Mouse (Mus musculus): ENCODE measurements around the gene Slc34a3. TPM values are rescaled to one million over a fixed set of nuclear protein-coding genes. Genes with fewer than 3 reads are reported as not detected.

Gene Slc34a3
- total RNA-seq, 2 experiments from 2014 or later: not detected

DNA sequence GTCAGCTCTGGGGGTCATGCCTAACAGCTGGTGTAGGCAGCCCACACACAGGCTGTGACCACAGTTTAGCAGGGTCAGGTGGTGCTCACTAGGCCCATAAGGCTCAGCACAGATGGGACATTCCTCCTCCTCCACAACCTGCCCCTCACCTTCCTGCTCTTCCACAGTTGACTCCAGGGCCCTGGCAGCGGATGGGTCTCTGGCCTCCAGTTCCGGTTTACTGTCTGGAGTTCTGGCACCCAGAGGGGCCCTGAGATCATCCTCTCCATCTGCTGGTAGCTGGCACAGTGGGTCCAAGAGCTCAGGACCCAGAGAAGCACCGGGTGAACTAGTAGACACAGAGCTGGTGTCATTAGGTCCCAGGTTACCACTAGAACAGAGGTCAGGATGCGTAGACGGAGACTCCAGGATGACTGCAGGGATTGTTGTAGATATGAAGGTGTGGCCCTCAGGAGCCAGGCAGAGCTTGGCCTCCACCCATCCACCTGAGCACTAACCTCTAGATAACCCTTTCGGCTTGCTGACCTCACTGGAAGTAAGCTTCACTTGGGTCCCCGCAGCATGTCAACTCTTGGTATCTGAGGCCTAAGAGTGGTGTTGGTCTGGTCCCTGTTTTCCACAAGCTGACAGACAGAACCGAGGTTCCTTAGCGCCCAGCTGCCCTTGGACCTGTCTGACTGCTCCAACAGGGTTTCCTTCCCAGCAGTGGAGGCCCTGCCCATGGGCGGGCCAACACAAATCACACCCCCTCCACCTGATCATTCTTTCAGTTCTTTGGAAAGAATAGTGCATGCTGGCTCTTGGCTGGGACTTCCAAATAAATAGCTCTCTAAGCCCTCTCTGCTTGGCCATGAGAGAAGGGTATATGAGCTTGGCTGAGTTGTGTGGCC, 12.3 kb upstream of the Slc34a3 start, which contains the start of gene AL732309.1:
AL732309.1 (minus strand) TSS at position 681 of the 890 bp plus-strand sequence.
- DNase-seq: no peak

DNA sequence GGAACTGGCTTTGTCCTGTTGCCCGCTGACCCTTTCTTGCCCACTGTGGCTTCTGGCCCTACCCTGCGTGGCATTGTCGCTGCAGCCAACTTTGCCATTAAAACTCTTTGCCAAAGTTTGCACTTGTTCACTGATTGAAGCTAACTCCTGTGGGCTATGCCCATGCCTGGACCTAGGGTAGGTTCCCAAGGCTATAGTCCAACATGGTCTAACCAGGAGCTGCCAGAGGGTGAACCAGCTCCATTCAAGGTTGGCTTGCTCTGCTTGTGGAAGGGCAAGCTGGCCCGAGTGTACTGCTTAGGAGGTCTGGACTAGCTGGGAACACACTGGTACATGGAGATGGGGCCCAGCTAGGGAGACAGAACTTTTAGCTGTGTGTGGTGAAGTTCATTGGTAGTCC, 10.0 kb upstream of the Slc34a3 start:
- no peak for DNase-seq

DNA sequence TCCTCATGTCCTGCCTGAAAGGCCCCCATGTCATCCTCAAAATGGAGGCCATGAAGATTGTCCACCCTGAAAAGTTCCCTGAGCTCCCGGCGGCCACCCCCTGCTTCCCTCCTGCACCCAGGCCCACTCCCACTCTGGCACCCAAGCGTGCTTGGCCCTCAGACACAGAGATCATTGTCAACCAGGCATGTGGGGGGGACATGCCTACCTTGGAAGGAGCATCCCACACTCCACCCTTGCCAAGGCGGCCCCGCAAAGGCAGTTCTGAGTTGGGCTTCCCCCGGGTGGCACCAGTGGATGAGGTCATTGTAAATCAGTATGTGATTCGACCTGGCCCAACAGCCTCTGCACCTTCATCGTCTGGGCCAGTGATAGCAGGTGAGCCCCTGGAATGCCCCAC, 9.2 kb upstream of the Slc34a3 start:
- DNase-seq: no peak

DNA sequence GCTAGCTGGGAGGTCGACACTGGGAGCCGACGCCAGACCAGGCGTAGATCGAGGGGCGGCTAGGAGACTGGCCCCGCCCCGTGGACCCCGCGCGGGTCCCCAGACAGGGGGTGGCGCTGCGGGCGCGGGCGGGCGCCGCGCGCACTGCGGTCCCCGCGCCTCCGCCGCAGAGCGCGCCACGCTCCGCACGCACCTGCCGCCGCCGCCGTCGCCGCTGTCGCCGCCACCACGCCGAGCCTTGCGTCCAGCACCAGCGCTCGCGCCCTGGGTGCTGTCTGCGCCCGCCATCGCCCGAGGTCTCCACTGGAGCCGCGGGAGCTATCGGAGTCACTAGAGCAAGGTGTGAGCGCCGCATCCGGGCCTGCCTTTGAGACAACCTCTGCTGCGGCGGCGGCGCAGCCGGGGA, 7.9 kb upstream of the Slc34a3 start, which contains the start of the genes Rnf208 and Cysrt1:
Rnf208 (plus strand) TSS at position 155 of the 406 bp plus-strand sequence.
Cysrt1 (minus strand) TSS at position 352 of the 406 bp plus-strand sequence.
- no peak for DNase-seq

DNA sequence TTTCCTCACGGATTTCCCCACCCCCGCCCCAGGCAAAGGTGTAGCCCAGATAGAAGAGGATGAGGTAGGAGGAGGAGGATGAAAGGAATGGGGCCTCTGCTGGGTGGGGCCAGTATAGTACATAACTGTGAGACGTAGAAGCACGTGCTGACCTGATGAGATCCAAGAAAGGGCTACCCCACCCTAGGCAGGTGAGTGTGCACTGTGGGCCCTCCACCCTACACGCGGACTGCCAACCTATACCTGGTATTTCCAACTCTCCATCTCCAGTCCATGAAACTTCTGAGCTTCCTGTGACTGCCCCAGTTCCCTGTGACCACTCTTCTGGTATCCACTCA, 7.2 kb upstream of the Slc34a3 start:
- no peak for DNase-seq

GRCm38 (mm10) chr2:25240723-25241437, 6.7 kb upstream of the Slc34a3 start:
- DNase-seq: peak; percentile 53 to 66

- DNase-seq: no peak
These were observed 6.1 kb upstream of the Slc34a3 start for GRCm38 (mm10) chr2:25240310-25240709.

- DNase-seq: no peak
These were observed 5.6 kb upstream of the Slc34a3 start for GRCm38 (mm10) chr2:25239766-25240165.

DNA sequence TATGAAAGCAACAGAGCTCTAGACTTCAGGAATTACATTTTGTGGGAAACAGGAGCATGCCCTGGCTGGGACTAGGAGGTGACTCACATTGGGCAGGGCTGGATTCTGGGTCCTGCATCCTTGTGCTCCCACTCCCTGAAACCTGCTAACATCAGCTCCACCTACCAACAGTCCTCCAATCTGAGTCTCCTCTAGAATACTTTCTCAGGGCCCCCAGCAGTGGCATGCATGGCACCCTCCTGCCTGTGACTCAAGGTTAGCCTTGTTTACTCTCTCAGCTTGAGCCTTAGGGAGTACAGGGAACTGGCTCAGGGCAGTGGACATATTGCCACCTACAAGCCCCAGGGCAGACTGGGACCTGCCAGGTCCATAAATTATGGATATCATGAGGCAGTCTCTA, 3.9 kb upstream of the Slc34a3 start:
- no peak for DNase-seq

- no peak for DNase-seq
These were observed 3.4 kb upstream of the Slc34a3 start for GRCm38 (mm10) chr2:25237522-25237921.

- no peak for DNase-seq
These were observed 2.5 kb upstream of the Slc34a3 start, which contains the start of gene Rnf224 for GRCm38 (mm10) chr2:25236614-25237013. Gene Rnf224 (minus strand): TSS chr2:25236787.

GRCm38 (mm10) chr2:25234551-25235220, 522 bp upstream of the Slc34a3 start:
- DNase-seq: no peak

- no peak for DNase-seq
These were observed 743 bp downstream of the Slc34a3 start for GRCm38 (mm10) chr2:25233421-25233820.

DNA sequence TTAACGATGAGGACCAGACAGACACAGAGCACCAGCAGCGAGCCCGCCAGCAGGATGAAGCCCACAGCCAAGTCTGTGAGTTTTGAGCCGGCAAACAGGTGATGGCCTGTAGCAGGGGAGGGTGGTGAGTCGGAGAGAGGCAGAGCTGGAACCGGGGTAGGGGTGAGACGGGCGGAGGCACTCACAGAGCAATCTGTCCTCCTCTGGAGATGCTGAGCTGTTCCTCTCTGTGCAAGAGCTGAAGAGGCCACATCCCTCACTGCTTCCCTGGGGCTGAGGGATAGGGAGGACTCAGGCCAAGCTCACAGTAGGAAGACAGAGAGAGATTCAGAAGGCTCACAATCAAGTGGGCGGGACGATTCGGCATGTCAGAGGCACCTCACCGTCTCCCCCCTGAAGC, 3.1 kb downstream of the Slc34a3 start:
- DNase-seq: no peak

- no peak for DNase-seq
These were observed 3.6 kb downstream of the Slc34a3 start for GRCm38 (mm10) chr2:25230581-25230980.

DNA sequence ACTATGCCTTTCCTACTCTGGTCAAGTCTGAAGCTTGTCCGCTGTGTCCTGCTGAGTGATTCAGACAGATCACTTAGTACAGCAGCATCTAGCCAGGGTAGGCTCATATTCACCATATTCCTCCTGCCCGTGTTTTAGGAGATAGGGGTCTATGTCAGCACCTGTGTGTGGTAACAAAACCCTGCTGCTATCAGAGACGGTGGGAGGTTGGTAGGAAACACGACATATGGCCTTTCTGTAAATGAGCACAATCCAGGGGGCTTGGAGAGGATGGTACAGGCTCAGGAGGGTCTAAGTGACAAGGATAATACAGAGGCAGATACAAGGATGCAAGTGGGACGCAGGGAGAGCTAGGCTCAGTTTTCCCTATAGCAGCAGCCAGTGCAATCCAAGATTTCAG, 4.6 kb downstream of the Slc34a3 start:
- no peak for DNase-seq

- no peak for DNase-seq
These were observed 5.1 kb downstream of the Slc34a3 start for GRCm38 (mm10) chr2:25228995-25229530.

DNA sequence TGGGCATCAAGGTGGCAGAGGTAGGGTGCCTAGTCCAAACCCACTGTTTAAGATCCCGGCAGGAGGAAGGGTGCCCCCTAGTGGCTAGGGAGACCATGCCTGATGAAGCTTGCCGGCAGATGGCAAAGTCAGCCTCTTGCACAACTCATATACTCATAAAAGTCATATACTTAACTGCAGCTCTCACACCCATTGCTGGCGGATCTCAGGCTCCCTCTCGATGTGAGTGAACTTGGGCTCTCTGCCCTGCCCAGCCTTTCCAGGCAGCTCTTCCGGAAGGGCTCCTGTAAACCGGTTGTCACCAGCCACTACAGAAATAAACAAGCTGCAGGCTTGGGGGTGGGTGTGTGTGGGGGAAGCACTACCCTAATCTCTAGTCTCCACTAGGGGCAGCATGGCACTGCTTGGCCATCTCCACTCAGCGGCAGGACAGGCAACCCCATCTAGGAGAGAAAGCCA, 5.7 kb downstream of the Slc34a3 start:
- DNase-seq: peak; percentile 84 to 85

DNA sequence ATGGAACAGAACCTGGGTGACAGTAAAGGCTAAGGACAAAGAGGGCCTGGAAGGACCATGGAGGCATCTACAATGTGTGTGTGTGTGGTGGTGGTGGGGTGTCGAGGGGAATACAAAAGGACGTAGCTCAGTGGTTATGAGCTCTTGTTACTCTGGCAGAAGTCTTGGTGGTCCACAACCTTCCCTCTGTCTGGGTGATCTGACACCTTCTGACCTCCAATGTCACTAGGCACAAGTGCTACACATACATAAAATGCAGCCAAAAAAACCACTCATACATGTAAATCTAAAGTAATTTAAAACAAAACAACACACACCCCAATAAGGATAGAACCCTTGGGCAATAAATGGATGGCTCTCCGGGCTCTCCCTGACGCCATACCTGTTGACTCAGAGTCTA, 6.8 kb downstream of the Slc34a3 start:
- DNase-seq: no peak

GRCm38 (mm10) chr2:25226864-25227263, 7.3 kb downstream of the Slc34a3 start:
- peak; percentile 55 to 68 for DNase-seq

DNA sequence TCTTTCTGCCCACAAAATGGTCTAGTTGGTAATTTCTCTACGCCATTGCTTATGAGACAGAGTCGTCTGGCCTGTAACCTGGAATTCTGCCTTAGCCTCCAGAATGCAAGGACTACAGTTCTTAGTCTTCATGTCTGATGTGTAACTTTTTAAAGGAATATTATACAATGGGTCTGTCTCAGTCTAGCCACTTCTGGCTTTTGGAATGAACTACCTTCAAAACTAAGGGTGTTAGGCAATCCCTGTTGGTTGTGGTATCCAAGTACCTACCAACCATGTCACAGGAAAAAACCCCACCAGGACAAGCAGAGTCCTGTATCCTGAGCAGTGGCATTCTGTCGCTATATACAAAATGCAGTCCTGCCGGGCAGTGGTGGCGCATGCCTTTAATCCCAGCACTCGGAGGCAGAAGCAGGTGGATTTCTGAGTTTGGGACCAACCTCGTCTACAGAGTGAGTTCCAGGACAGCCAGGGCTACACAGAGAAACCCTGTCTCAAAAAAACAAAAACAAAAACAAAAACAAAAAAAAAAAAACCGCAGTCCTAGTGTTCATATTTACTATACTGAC, 8.3 kb downstream of the Slc34a3 start:
- DNase-seq: no peak
